Mouse (Mus musculus): Measurements from ENCODE around the gene Cenpa.

GRCm38 (mm10) chr5:30647815-30648560 is 18.6 kb upstream of the Cenpa start, which contains the start of gene Slc35f6:
- TF ChIP-seq CTCF (conservative IDR thresholded peaks at IDR 0.05; ENCODE audit: insufficient read depth, insufficient read length, low read depth, low read length), result no peak
- peak; percentile 62 for TF ChIP-seq POLR2A (IDR thresholded peaks at IDR 0.05; ENCODE audit: low read depth, low read length)

Data from kidney, adult 2 months (tissue).